ENCODE assay signal across 20 mouse cellular contexts in the genomic region with DNA sequence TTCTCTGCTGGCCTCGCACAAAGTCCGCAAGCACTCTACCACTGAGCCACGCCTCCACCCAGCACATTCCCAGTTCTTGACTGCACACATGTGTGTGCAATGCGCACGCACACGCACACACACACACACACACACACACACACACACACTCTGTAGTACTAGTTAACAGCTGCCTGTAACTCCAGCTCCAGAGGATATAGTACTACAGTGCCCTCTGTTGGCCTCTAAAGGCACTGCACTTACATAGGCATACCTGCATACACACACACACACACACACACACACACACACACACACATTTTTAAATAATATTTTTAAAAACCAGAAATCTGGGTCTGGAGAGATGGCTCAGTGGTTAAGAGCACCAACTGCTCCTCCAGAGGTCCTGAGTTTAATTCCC. TPM values are rescaled to one million over a fixed set of nuclear protein-coding genes. Genes with fewer than 3 reads are reported as not detected.
DNase-seq lines count a peak whose midpoint lies in the region; ATAC-seq and TF ChIP-seq lines count a peak whose summit lies in the region.
"Had no signal": no experiment of that assay in that cellular context is flagged by ENCODE, and none has a peak within 500 bp of the region (broad histone marks: within the 10 kb centered on the region; RNA-seq: fewer than 3 reads in every experiment).

No protein-coding gene starts in this region.

- ATAC-seq in CD4-positive, CD25-positive, alpha-beta regulatory T cell, adult 4 months = no peak
- ATAC-seq in hindbrain, embryonic 13.5 days (ENCODE audit: low FRiP score) = no peak
- ATAC-seq: midbrain, embryonic 16.5 days had no signal

- no peak overlapping the region for H3K4me2 ChIP-seq in hindbrain, embryonic 13.5 days
- H3K4me2 ChIP-seq: embryonic facial prominence, embryonic 12.5 days; heart, embryonic 15.5 days; limb, embryonic 12.5 days; neural tube, embryonic 12.5 days had no signal

- 99% methylated on average over 6 of the region's 6 CpGs for WGBS in hindbrain, embryonic 13.5 days

- no peak overlapping the region for H3K27ac ChIP-seq in layer of hippocampus, adult 2 months
- H3K27ac ChIP-seq in hindbrain, embryonic 13.5 days = no peak overlapping the region
- H3K27ac ChIP-seq: embryonic facial prominence, embryonic 12.5 days; heart, embryonic 15.5 days; hindbrain, embryonic 10.5 days; limb, embryonic 12.5 days; neural tube, embryonic 12.5 days had no signal

- H3K36me3 ChIP-seq in hindbrain, embryonic 13.5 days = peaks cover 29% of the 10 kb centered on the region

- peak; percentile 29 for TF ChIP-seq CTCF in layer of hippocampus, adult 2 months (conservative IDR thresholded peaks at IDR 0.05)

- peak; percentile 19 for DNase-seq in CD4-positive, CD25-positive, alpha-beta regulatory T cell, adult 2 months (ENCODE audit: low read depth, low spot score)
- no peak for DNase-seq in layer of hippocampus, adult 2 months (ENCODE audit: low spot score in 2 of 2)
- no peak for DNase-seq in layer of hippocampus, postnatal 10 days (ENCODE audit: low spot score in 2 of 2)
- DNase-seq in 3T3-L1 (ENCODE audit: low read depth, low spot score) (peak; percentile 42), ZHBTc4 (ENCODE audit: low read depth, low spot score) (peak; percentile 71)
- DNase-seq in right cerebral cortex, postnatal 10 days (ENCODE audit: low spot score in 2 of 2) = no peak
- DNase-seq: cerebellum, adult 11 months; cerebellum, postnatal 36 days; kidney, adult 11 months; kidney, postnatal 4 days; lung, adult 18-20 months; thymus, postnatal 25 days had no signal

- no peaks in the 10 kb centered on the region for H3K27me3 ChIP-seq in hindbrain, embryonic 13.5 days
- H3K27me3 ChIP-seq: embryonic facial prominence, embryonic 12.5 days; heart, embryonic 15.5 days; limb, embryonic 12.5 days; neural tube, embryonic 12.5 days had no signal

- H3K4me1 ChIP-seq in hindbrain, embryonic 13.5 days (replicated peaks) = no peaks in the 10 kb centered on the region
- H3K4me1 ChIP-seq: embryonic facial prominence, embryonic 12.5 days; hindbrain, embryonic 10.5 days; limb, embryonic 12.5 days; neural tube, embryonic 12.5 days had no signal

- H3K4me3 ChIP-seq in layer of hippocampus, adult 2 months = no peak overlapping the region
- H3K4me3 ChIP-seq in hindbrain, embryonic 13.5 days = no peak overlapping the region
- H3K4me3 ChIP-seq: embryonic facial prominence, embryonic 12.5 days; heart, embryonic 15.5 days; hindbrain, embryonic 10.5 days; limb, embryonic 12.5 days; neural tube, embryonic 12.5 days had no signal

- no peak overlapping the region for H3K9ac ChIP-seq in hindbrain, embryonic 13.5 days
- H3K9ac ChIP-seq: embryonic facial prominence, embryonic 12.5 days; heart, embryonic 15.5 days; limb, embryonic 12.5 days; neural tube, embryonic 12.5 days had no signal

- H3K9me3 ChIP-seq in hindbrain, embryonic 13.5 days = 0 out of 2 replicates have a peak, but pooled peaks cover 3% of the 10 kb centered on the region
- H3K9me3 ChIP-seq: embryonic facial prominence, embryonic 12.5 days; heart, embryonic 15.5 days; hindbrain, embryonic 10.5 days; limb, embryonic 12.5 days; neural tube, embryonic 12.5 days had no signal

RNA-seq across cellular contexts. Expression of gene Pebp1, which starts 9.6 kb away (rescaled TPM):
- 100 to 1,000 TPM; 133 to 140 TPM for polyA plus RNA-seq in CD4-positive, CD25-positive, alpha-beta regulatory T cell, adult 4 months (2017; shearing (Covaris generic))
- 100 to 1,000 TPM; 696 to 743 TPM for total RNA-seq in layer of hippocampus, adult 2 months (2021)
- 100 to 1,000 TPM; 699 to 737 TPM for total RNA-seq in layer of hippocampus, postnatal 10 days (2021)
- 1,027 and 1,043 TPM in 2 replicates for polyA plus RNA-seq in hindbrain, embryonic 13.5 days (2015; fragmentation: Nextera tagmentation; extraction: Ambion mirVana)

RNA-seq across cellular contexts. Expression of gene Vsig10, which starts 41.1 kb away (rescaled TPM):
- 1 to 10 TPM; 5.5 to 8.3 TPM for polyA plus RNA-seq in CD4-positive, CD25-positive, alpha-beta regulatory T cell, adult 4 months (2017; shearing (Covaris generic))
- 1 to 10 TPM; 1.5 to 2.1 TPM for total RNA-seq in layer of hippocampus, adult 2 months (2021)
- 1 to 10 TPM; 2.4 to 4.2 TPM for total RNA-seq in layer of hippocampus, postnatal 10 days (2021)
- polyA plus RNA-seq in hindbrain, embryonic 13.5 days (2015; fragmentation: Nextera tagmentation; extraction: Ambion mirVana) = 1.5 and 1.9 TPM in 2 replicates

Comparison
In these comparisons a context has a peak if more than half of its experiments do, and no peak if none do; other contexts are left out.
1. DNase-seq: peak in CD4-positive, CD25-positive, alpha-beta regulatory T cell, adult 2 months (single experiment), 3T3-L1 (single experiment) and ZHBTc4 (single experiment); none in layer of hippocampus, adult 2 months (0 of 2), layer of hippocampus, postnatal 10 days (0 of 2) and right cerebral cortex, postnatal 10 days (0 of 2).